Mouse (Mus musculus): ENCODE results near the gene Emc10.

The Emc10 gene

DNA sequence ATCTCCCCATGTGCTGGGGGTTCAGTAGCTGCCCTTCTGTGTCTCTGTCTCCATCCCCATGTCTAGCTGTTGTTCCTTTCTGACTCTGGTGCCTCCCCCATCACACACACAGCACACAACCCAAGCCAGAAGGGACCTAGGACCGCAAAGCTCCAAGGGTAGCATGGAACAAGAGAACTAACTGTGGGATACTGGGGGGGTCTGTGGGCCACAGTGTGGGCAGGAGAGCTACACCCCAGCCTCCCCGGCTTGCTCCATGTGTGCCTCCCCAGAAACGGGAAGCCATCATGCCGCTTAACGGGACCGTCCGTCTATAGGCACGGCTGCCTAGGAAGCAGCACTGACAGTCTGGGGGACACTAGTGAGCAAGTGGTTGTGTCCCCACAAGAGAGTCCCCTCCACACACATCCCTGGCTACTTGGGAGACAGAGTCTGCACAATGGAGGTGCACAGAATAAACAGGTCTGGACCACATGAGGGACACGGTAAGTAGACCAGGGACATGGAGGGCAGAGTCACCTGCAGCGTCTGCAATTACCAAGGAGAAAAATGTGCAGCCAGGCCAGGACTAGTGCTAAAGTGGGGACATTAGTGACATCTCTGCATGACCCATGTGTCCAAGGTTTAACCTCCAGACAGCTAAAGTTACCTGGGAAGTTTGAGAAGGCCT, 32.6 kb downstream of the Emc10 start:
- DNase-seq (ENCODE audit: inconsistent ontology term) = no peak

DNA sequence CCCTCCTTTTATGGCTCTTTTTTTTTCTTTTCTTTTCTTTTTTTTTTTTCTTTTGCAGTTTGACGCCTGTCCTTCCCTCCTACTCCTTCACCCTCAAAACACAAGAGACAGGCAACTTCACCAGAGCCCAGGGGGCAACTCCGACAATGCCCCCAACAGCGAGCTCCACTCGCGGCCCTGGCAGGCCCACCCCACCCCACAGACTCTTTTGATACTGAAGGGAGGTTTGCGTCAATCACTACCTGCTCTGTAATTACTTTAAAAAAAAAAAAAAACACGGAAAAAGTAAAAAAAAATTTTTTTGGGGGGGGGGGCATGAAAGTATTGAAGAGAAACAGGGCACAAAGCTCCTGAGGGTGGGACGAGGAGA, 33.3 kb downstream of the Emc10 start:
- no peak for DNase-seq (ENCODE audit: inconsistent ontology term)

DNA sequence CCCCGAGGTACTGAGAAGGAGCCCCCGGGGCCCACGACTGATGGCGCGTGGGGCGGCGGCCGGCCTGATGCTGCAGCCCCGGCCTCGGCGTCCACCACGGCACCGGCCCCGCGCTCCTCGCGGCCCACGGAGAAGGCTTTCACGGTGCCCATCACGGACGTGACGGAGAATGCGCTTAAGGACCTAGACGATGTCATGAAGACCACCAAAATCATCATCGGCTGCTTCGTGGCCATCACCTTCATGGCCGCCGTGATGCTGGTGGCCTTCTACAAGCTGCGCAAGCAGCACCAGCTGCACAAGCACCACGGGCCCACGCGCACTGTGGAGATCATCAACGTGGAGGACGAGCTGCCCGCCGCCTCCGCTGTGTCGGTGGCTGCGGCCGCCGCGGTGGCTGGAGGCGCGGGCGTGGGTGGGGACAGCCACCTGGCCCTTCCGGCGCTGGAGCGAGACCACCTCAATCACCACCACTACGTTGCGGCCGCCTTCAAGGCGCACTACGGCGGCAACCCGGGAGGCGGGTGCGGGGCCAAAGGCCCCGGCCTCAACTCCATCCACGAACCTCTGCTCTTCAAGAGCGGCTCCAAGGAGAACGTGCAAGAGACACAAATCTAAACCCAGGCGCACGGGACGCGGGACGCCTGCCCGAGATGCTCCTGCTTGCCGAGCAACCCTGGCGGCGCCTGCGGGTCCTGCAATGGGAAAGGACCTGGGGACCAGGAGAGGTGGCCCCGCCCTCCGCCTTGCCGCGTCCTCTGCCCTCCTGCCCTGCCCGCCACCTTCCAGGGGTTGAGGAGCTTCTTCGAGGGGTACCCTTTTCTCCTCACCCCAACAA, 33.9 kb downstream of the Emc10 start:
- DNase-seq (ENCODE audit: inconsistent ontology term) = no peak

DNA sequence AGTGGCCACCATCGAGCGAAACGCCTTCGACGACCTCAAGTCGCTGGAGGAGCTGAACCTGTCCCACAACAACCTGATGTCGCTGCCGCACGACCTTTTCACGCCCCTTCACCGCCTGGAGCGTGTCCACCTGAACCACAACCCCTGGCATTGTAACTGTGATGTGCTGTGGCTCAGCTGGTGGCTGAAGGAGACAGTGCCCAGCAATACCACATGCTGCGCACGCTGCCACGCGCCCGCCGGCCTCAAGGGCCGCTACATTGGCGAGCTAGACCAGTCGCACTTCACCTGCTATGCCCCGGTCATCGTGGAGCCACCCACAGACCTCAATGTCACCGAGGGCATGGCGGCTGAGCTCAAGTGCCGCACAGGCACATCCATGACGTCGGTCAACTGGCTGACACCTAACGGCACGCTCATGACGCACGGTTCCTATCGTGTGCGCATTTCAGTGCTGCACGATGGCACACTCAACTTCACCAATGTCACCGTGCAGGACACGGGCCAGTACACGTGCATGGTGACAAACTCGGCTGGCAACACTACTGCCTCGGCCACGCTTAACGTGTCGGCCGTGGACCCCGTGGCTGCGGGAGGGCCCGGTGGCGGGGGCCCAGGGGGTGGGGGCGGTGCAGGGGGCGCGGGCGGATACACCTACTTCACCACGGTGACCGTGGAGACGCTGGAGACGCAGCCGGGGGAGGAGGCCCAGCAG, 34.7 kb downstream of the Emc10 start:
- no peak for DNase-seq (ENCODE audit: inconsistent ontology term)

DNA sequence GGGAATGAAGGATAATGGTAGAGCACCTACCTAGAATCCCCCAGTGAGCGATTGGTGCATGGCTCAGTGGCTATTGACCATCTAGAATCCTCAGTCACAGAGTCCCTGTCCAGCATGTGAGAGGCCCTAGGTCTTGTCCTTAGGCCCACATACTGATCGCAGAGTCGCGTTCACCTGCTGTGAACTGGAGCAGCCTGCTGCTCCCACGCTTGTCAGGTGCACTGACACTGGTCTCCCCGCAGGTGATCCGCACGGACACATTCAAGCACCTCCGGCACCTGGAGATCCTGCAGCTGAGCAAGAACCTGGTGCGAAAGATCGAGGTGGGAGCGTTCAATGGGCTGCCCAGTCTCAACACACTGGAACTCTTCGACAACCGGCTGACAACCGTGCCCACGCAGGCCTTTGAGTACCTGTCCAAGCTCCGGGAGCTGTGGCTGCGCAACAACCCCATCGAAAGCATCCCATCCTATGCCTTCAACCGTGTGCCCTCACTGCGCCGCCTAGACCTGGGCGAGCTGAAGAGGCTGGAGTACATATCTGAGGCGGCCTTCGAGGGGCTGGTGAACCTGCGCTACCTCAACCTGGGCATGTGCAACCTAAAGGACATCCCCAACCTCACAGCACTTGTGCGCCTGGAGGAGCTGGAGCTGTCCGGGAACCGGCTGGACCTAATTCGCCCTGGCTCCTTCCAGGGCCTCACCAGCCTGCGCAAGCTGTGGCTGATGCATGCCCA, 35.4 kb downstream of the Emc10 start:
- no peak for DNase-seq (ENCODE audit: inconsistent ontology term)

DNA sequence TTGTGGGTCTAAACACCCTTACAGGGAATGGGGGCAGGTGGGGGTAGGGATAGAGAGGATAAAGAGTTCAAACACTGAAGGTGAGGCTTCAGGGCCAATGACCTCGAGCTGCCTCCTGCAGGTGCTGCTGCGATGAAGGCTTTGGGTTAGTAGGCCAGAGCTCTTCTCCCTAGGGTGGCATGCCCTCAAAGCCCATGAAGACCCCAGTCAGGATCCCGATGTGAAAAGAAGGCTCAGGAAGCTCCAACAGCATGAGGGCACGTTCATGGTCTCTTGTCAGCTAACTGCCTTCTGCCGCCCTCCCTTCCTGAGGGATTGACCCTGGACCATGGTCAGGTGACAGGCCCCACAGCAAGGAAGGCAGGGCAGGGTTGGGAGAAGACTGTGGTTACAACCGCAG, 36.3 kb downstream of the Emc10 start:
- DNase-seq (ENCODE audit: inconsistent ontology term) = no peak

DNA sequence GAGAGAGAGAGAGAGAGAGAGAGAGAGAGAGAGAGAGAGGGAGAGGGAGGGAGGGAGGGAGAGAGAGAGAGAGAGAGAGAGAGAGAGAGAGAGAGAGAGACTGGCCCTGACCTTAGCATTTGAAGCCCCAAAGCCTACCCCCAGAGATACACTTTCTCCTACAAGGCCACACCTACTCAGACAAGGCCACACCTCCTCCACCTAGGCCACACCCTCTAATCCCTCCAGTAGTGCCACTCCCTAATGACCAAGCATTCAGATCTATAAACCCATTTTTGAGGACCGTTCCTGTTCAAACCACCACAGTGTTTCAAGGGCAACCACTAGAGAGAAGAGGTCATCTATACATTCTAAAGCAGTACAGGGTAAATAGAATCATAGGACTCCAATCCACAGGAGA, 40.0 kb downstream of the Emc10 start:
- DNase-seq (ENCODE audit: inconsistent ontology term) = no peak

DNA sequence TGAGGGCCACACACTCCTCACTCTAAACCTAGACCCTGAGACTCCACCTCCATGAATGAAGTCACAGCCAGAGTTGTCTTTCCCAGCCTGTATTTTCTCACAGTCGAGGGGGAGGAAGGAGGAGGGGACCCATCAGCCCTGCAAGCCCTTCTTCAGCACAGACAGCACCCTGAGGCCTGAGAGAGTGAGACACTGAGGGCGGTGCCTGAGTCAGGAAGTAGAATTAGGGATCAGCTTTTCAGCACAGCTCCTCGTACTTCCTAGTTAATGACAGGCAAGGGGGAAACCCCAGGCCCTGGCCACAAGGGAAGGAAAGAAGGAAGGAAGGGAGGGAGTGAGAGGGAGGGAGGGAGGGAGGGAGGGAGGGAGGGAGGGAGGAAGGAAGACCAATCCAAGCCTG, 43.1 kb downstream of the Emc10 start:
- no peak for DNase-seq (ENCODE audit: inconsistent ontology term)

DNA sequence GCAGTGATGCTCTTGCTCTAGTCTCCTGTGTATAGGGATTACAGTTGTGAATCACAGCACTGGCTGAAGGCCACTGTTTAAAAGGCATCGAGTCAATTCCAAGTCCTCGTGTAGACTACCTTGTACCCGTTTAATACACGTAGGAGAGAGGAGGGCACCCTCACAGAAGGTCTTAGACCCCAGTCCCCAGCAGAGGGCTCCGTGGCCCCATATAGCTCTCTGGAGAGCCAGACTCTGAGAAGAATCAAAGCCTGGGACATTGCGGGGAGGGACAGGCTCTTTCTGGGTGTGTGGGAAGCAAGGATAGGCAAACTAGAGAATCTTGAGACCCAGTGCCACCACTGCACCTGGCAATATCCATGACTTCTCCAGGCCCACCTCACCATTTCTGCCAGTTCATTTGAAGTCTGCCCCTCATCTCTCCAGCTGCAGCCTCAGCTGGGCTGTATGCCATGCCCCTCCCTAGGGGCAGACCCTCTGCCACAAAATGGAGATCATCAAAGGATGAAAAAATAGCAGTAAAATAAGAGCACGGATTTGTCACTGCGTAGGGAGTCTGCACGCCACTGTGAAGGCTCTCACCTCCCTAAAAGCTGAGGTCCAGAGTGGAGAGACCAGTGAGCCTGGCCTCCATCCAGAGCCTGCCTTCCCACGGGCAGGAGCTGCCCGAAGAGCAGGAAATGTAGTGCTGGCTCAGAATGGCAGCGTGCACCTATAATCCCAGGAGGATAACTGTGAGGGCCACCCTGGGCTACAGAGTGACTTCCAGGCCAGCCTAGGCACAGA, 50.1 kb downstream of the Emc10 start:
- no peak for DNase-seq (ENCODE audit: inconsistent ontology term)

DNA sequence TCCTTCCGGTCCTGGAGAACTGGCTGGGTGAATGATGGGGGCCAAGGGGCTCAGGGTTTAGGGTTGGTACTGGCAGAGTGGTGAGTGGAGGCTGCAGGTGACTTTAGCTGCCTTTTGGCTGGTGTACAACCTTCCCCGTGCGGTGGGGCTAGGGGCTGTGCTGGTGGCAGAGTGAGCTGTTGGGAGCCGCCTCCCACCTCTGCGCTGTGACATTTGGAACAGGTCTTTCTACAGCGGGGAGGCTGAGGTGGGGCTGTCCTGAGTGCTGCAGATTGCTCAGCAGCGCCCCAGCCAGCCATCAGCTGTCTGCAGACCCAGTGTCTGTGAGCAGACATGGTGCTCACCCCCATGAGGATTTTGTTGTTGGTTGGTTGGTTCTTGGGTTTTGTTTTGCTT, 50.8 kb downstream of the Emc10 start:
- no peak for DNase-seq (ENCODE audit: inconsistent ontology term)

DNA sequence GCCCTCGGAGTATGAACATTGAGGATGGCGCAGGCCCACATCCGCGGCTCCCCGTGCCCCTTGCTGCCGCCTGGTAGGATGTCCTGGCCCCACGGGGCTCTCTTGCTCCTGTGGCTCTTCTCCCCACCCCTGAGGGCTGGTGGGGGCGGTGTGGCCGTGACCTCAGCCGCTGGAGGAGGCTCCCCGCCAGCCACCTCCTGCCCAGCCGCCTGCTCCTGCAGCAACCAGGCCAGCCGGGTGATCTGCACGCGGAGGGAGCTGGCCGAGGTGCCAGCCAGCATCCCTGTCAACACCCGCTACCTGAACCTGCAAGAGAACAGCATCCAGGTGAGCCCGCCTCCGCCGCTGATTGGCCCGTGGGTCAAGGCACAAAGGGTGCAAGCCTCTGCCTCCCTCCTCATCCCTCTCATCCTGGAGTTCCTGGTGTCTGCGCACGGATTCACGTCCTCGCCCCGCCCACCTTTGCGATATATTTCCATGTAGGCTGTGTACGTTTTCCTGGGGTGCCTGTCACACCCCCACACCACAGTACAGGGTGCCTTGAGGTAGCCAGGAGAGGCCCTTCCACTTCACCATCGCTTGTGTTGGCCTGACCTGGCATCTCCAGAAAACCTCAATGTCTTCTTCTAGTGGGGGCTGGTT, 51.3 kb downstream of the Emc10 start:
- no peak for DNase-seq (ENCODE audit: inconsistent ontology term)

DNA sequence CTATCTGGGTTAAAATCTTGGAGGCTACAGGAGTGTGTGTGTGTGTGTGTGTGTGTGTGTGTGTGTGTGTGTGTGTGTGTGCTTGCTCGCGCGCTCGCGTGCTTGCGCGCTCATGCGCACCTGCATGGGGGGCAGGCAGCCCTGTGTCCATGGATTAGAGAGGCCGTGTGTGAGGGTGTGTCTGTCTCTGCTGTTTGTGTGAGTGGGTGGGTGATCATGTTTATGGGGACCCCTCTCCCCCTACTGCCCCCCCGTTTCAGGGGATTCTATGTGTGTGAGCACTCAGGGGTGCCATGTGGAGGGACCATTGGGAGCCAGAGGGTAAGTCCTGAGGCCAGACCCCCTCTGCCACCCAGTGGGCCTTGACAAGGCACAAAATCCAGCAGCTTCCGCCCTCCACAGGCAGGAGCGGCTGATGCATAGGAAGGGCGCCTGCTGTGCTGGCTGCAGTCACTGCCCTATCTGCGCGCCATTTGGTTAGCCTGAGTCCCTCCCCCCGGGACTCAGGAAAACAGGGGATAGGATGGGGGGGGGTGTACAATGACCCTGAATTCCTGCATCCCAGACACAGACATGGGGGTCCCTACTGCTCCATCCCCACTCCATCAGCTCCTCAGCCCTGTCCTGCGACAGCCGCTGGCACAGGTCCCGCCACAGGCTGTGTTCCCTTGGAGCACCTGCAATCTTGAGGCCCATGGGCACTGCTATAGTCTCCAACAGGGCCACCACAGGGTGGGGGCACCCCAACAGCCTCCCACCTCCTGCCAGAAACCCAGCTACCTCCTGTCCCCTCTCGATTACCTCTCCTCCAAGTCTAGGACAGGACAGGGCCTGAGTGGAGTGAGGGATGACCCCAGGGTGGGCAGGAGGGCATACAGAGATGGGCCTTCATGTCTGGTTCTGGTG, 52.8 kb downstream of the Emc10 start:
- DNase-seq (ENCODE audit: inconsistent ontology term) = peak; percentile 29

DNA sequence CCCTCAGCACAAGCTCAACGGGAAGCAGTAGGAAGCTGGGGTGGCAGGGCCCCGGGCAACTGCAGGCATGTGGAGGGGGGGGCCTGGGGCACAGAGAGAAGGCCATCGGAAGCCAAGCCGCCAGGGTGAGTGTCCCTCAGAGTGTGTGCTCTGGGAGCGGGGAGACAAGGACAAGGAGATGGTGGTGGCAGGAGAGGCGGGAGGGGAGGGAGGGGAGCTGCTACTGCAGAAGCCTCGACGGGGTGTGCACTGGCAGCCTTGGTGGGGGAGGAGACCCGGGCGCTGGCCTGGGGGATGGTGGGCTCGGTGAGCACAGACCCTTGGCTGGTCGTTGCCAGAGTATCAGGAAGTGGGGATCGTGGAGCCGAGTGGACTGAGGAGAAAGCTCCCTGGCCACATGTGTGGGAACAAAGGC, 53.9 kb downstream of the Emc10 start:
- peak; percentile 12 for DNase-seq (ENCODE audit: inconsistent ontology term)

DNA sequence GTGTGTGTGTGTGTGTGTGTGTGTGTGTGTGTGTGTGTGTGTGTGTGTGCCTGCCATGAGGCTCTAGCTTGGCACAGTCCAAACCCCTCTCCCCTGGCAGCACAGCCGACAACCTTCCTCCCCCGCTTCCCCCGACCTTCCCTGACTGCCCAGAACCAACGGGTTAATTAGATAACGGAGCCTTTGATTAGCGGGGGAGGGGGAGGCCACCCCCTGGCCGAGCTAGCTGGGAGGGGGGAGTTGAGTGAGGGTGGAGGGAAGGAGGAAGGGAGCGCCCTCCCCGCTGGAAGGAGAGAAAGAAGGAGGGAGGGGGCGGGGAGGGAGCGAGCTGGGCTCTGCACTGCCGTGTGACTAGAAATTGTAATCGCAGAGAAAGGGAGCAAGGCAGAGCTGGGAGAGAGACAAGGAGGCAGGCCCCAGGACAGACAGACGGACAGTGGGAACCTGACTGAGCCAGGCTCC, 54.6 kb downstream of the Emc10 start:
- DNase-seq (ENCODE audit: inconsistent ontology term) = peak; percentile 60

DNA sequence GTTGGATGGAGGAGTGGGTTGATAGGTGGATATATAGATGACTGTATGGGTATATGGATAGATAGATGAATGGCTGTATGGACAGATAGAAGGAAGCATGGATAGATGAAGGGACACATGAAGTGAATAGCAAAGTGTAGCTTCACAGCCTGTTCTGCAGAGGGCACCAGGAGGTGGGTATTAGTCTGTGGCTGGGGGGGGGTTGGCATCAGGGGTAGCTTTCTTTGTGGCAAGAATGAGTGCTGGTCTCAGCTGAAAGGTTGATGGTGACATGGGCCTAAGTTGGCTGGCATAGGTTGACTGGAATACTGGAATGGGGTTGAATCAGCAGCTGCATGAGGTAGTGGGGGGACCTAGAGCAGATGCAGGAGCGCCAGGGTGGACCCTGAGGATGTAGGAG, 55.1 kb downstream of the Emc10 start:
- no peak for DNase-seq (ENCODE audit: inconsistent ontology term)

DNA sequence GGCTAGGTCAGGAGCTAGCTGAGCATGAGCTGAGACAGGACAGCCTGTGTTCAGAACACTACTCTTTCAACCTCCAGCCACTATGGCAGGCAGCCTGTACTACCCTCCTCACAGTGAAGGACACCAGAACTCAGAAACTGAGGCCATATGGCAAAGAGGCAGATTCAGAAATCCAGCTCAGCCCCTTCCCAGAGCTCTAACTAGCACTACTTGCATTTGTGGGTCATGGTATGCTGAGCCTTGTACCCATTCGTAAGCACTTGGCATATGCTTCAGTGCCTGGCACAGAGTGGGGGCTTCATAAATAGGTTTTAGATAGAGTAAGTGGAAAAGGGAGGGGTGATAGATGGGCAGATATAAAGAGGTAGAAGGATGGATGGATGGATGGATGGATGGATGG, 55.9 kb downstream of the Emc10 start:
- no peak for DNase-seq (ENCODE audit: inconsistent ontology term)
